Mouse (Mus musculus): ENCODE measurements at regions not wholly inside any gene's neighbourhood (a gene's known extent, or its start where the extent isn't known, plus 50 kb on each side); places are given as distances from the start of the nearest gene placed in this dataset.

DNA sequence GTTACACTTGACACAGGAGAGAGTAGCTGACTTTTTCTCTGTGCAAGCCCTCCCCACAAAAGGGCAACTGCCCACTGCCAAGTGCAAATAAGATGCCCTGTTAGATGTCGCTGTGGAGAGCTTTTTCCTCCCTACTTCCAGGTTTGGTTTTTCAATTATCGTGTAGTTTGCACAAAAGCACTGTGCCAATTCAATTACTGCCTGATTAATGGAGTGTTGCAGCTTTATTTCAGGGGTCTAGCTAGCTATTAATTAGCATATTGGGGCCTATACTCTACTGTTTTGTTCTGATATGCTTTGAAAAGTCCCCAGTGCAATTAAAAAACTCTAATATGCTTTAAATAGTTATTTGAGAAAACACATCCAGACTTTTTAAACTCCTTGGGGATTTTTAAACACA, 676.6 kb upstream of the Pou3f3 start:
- H3K4me2 ChIP-seq: no peak overlapping the region
- H3K36me3 ChIP-seq: no peaks in the 10 kb centered on the region
- WGBS: 66% methylated on average over 2 of the region's 2 CpGs
- no peaks in the 10 kb centered on the region for H3K9me3 ChIP-seq
- H3K4me1 ChIP-seq: no peaks in the 10 kb centered on the region
- no peaks in the 10 kb centered on the region for H3K27me3 ChIP-seq (replicated peaks)
- no peak overlapping the region for H3K27ac ChIP-seq (replicated peaks)
- H3K9ac ChIP-seq: no peak overlapping the region
- ATAC-seq (ENCODE audit: extremely low read depth, insufficient number of reproducible peaks, low FRiP score, low TSS enrichment): no peak
- no peak overlapping the region for H3K4me3 ChIP-seq

DNA sequence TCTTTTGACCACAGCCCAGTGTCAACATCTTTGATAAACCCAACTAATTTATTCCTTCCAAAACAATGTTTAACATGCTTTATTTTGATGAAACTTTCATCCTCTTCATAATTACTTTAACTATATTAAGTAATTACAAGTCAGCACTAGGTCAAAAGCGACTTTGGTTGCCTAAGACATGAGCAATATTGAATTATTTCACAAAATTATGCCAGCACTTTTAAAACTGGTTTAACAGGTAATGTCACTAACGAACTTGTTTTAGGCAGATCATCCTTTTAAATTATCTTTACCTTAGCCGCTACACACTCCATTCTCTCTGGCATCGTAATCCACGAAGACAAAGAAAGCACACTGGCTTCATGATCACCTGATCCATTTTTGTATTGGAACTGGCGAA, 669.8 kb upstream of the Pou3f3 start:
- 78% methylated on average over 6 of the region's 6 CpGs for WGBS
- no peak for ATAC-seq (ENCODE audit: extremely low read depth, insufficient number of reproducible peaks, low FRiP score, low TSS enrichment)
- Histone ChIP-seq H3K27ac (replicated peaks) (no peak overlapping the region), H3K4me3 (no peak overlapping the region), H3K9me3 (no peaks in the 10 kb centered on the region), H3K9ac (no peak overlapping the region), H3K27me3 (replicated peaks) (no peaks in the 10 kb centered on the region), H3K4me2 (no peak overlapping the region), H3K36me3 (no peaks in the 10 kb centered on the region), H3K4me1 (no peaks in the 10 kb centered on the region)

DNA sequence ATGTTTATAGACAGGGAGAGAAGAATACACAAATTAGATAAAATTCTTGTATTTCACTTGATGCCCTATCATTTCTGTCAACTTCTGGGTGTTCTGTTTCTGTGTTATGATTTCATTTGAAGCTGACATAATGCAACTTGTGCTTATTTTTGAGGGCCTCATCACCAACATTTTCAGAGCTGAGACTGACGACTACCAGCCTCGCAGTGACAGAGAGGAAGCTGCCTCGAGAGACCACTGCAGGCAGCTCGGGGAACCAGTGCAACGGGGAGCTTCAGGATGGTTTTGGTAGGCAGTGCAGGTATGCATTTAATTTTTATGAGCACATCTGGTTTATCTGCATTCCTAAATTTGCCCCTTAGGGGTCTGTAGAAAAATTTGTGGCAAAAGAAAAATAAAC, 669.1 kb upstream of the Pou3f3 start:
- H3K4me2 ChIP-seq: no peak overlapping the region
- no peak overlapping the region for H3K9ac ChIP-seq
- no peaks in the 10 kb centered on the region for H3K27me3 ChIP-seq (replicated peaks)
- H3K36me3 ChIP-seq: no peaks in the 10 kb centered on the region
- no peak overlapping the region for H3K4me3 ChIP-seq
- no peaks in the 10 kb centered on the region for H3K4me1 ChIP-seq
- no peaks in the 10 kb centered on the region for H3K9me3 ChIP-seq
- H3K27ac ChIP-seq (replicated peaks): no peak overlapping the region
- 36% methylated on average over 5 of the region's 5 CpGs for WGBS
- no peak for ATAC-seq (ENCODE audit: extremely low read depth, insufficient number of reproducible peaks, low FRiP score, low TSS enrichment)

DNA sequence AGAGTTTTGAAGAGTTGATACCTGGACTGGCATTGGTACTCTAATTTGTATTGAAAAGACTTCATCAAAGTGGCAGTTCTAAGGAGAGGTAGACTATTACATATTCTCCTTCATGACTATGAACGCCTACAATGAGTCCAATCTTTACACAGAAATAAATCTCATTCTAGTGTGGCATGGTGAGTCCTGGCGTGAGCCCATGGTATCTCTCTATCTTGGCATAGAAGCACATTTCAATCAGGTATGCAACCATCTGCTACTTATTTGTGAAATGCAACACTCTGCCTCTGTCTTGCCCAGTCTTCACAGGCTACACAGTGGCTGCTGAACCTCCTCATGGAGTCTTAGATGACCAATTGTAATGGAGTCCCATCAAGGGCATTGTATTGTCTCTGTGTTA, 661.8 kb upstream of the Pou3f3 start:
- Histone ChIP-seq H3K9ac (no peak overlapping the region), H3K4me2 (no peak overlapping the region), H3K4me1 (no peaks in the 10 kb centered on the region), H3K36me3 (no peaks in the 10 kb centered on the region), H3K9me3 (no peaks in the 10 kb centered on the region), H3K27ac (replicated peaks) (no peak overlapping the region), H3K27me3 (replicated peaks) (no peaks in the 10 kb centered on the region), H3K4me3 (no peak overlapping the region)
- WGBS: 68% methylated on average over 2 of the region's 2 CpGs
- no peak for ATAC-seq (ENCODE audit: extremely low read depth, insufficient number of reproducible peaks, low FRiP score, low TSS enrichment)

DNA sequence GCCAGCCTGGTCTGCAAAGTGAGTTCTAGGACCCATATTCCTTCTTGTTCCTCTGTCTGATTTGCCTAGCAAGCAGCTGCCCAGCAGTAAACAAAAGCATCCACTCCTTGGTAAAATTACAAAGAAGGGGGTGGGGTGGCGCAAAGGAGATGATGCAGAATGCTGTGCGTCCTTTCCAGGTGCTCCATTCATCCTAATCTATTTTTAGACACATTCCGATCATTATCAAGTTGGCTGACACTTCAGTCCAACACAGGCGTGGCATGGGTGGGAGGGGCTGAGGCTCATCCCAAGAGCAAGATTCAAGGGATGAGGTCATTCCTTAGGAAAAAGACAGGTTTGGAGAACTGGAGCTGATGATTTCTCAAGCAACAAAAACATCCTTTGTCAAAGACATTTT, 660.2 kb upstream of the Pou3f3 start:
- no peak for ATAC-seq (ENCODE audit: extremely low read depth, insufficient number of reproducible peaks, low FRiP score, low TSS enrichment)
- H3K4me1 ChIP-seq: no peaks in the 10 kb centered on the region
- WGBS: 60% methylated on average over 4 of the region's 4 CpGs

DNA sequence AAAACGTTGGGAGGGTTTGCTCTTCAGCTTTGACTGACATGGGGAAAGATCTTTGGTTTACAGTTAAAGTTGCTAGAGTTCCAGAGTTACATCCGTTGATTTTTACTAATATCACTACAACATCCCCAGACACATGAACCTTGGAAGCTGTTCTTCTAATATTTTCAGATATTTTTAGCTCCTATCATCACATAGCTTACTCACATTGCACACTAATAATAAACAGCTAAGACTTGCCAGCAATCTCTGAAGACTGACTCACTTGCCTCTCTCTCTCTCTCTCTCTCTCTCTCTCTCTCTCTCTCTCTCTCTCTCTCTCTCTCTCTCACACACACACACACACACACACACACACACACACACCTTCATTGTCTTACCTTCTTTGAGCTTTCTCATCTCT, 654.0 kb upstream of the Pou3f3 start:
- no peaks in the 10 kb centered on the region for H3K9me3 ChIP-seq
- no peak overlapping the region for H3K9ac ChIP-seq
- no peaks in the 10 kb centered on the region for H3K27me3 ChIP-seq (replicated peaks)
- no peaks in the 10 kb centered on the region for H3K4me1 ChIP-seq
- no peak overlapping the region for H3K27ac ChIP-seq (replicated peaks)
- WGBS: 48% methylated on average over 2 of the region's 2 CpGs
- H3K4me2 ChIP-seq: no peak overlapping the region
- H3K4me3 ChIP-seq: no peak overlapping the region
- H3K36me3 ChIP-seq: no peaks in the 10 kb centered on the region
- no peak for ATAC-seq (ENCODE audit: extremely low read depth, insufficient number of reproducible peaks, low FRiP score, low TSS enrichment)

More for the DNA sequence above, 660.2 kb upstream of the Pou3f3 start:
- no peak overlapping the region for H3K9ac ChIP-seq
- H3K4me2 ChIP-seq: no peak overlapping the region
- H3K36me3 ChIP-seq: no peaks in the 10 kb centered on the region
- H3K27me3 ChIP-seq (replicated peaks): no peaks in the 10 kb centered on the region
- H3K9me3 ChIP-seq: no peaks in the 10 kb centered on the region
- H3K4me3 ChIP-seq: no peak overlapping the region
- no peak overlapping the region for H3K27ac ChIP-seq (replicated peaks)

DNA sequence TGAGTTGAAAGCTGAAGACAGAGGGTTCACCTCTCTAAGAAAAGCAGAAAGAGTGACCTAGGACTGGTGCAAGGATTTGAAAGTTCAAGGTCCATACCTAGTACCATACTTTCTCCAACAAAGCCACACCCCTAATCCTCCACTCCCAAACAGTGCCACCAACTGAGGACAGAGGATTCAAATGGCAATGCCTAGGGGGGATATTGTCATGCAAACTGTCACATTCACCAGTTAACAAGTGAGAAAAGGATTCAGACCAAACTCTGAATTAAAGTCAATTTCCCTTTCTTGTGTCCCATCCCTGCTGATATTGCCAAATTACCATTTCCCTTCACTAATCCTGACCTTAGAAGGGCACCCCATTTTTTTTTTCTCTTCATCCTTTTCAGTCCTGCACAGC, 637.1 kb upstream of the Pou3f3 start:
- Histone ChIP-seq H3K9ac (no peak overlapping the region), H3K4me1 (no peaks in the 10 kb centered on the region), H3K27ac (replicated peaks) (no peak overlapping the region), H3K9me3 (no peaks in the 10 kb centered on the region), H3K27me3 (replicated peaks) (no peaks in the 10 kb centered on the region), H3K4me2 (no peak overlapping the region), H3K36me3 (no peaks in the 10 kb centered on the region), H3K4me3 (no peak overlapping the region)
- ATAC-seq (ENCODE audit: extremely low read depth, insufficient number of reproducible peaks, low FRiP score, low TSS enrichment): no peak

DNA sequence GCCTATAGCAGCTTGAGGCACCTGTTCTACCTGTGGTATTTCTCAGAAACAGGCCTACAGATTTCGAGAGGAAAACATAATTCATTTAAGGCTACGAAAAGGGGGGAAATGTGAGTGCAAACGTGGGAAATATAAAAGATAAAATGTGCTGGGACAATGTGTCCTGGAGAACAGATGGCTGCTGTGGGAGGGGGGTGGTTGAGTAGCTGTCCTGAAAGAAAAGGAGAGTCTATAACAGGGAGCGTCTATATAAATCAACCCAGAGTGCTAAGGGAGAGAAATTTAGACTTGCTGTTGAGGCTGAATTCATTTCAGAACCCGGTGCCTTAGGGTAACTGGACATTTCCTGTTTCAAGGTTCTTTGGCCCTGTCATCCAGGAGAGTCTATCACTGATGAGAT, 625.5 kb upstream of the Pou3f3 start:
- Histone ChIP-seq H3K4me1 (no peaks in the 10 kb centered on the region), H3K4me2 (no peak overlapping the region), H3K27ac (replicated peaks) (no peak overlapping the region), H3K9ac (no peak overlapping the region), H3K27me3 (replicated peaks) (no peaks in the 10 kb centered on the region), H3K9me3 (no peaks in the 10 kb centered on the region), H3K4me3 (no peak overlapping the region), H3K36me3 (no peaks in the 10 kb centered on the region)
- WGBS: 58% methylated on average over 5 of the region's 5 CpGs
- ATAC-seq (ENCODE audit: extremely low read depth, insufficient number of reproducible peaks, low FRiP score, low TSS enrichment): no peak

DNA sequence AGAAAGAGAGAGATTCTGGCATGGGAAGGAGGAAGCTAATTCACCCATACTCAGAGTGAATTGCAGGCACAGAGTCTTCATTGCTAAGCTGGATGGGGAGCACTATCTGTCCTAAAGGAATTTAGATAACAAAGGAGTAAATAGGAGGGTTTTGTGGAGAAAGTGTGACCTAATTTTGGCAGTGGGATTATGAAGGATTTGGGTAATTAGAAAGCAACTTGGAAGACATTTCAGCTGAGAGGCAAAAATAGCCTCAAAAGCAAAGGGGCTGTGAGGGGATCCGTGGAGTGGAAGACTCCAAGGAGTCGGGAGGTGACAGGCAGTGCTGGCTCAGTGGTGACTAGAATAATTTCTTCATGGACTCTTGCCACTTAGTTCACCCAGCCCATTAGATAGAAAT, 599.5 kb upstream of the Pou3f3 start:
- Histone ChIP-seq H3K36me3 (no peaks in the 10 kb centered on the region), H3K9ac (no peak overlapping the region), H3K4me3 (no peak overlapping the region), H3K27ac (replicated peaks) (no peak overlapping the region), H3K9me3 (no peaks in the 10 kb centered on the region), H3K27me3 (replicated peaks) (no peaks in the 10 kb centered on the region), H3K4me2 (no peak overlapping the region), H3K4me1 (no peaks in the 10 kb centered on the region)
- WGBS: 15% methylated on average over 2 of the region's 2 CpGs
- ATAC-seq (ENCODE audit: extremely low read depth, insufficient number of reproducible peaks, low FRiP score, low TSS enrichment): no peak

DNA sequence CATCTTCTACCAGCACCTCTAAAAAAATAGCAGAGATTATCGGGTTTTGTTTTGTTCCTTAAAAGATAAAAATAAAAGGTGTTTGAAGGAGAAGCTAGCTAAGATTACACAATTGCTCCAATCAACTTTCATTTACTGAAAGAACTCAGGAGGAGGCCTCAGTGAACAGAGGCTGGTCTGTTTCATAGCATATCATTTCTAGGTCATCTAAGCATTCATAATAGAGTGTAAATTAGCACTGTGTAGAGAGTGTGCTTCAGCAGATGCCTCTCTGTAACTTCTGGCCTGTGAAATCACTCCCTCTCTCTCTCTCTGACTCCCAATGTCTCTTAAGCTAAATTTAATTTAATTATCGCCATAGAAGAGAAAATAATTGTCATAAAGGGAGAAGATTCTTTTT, 597.0 kb upstream of the Pou3f3 start:
- H3K9me3 ChIP-seq: no peaks in the 10 kb centered on the region
- no peak overlapping the region for H3K4me2 ChIP-seq
- H3K4me3 ChIP-seq: no peak overlapping the region
- no peak for ATAC-seq (ENCODE audit: extremely low read depth, insufficient number of reproducible peaks, low FRiP score, low TSS enrichment)
- H3K27me3 ChIP-seq (replicated peaks): no peaks in the 10 kb centered on the region
- no peak overlapping the region for H3K9ac ChIP-seq
- no peak overlapping the region for H3K27ac ChIP-seq (replicated peaks)
- WGBS: 68% methylated on average over 2 of the region's 2 CpGs
- no peaks in the 10 kb centered on the region for H3K36me3 ChIP-seq
- H3K4me1 ChIP-seq: no peaks in the 10 kb centered on the region

DNA sequence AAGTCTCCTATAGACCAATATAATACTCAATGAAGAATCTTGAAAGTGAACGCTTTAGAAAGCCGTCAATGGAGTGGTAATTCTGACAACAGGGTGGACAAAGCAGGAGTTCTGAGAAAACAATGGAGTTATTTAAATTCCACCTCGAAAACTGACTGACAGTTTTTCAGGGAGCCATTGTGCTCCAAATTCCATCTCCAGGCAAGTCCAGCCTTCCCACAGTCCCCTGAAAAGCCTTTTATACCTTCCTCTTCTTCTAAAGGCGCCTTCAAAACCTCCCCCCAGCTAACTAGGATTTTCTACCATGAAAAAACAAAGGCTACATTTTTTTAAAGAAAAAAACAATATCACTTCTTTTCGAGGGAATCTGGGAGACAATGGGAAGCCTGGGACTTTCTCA, 588.0 kb upstream of the Pou3f3 start:
- WGBS: 63% methylated on average over 5 of the region's 5 CpGs
- no peaks in the 10 kb centered on the region for H3K27me3 ChIP-seq (replicated peaks)
- no peak overlapping the region for H3K9ac ChIP-seq
- no peak overlapping the region for H3K4me2 ChIP-seq
- ATAC-seq (ENCODE audit: extremely low read depth, insufficient number of reproducible peaks, low FRiP score, low TSS enrichment): no peak
- H3K4me3 ChIP-seq: no peak overlapping the region
- H3K4me1 ChIP-seq: no peaks in the 10 kb centered on the region
- H3K36me3 ChIP-seq: no peaks in the 10 kb centered on the region
- H3K27ac ChIP-seq (replicated peaks): no peak overlapping the region
- no peaks in the 10 kb centered on the region for H3K9me3 ChIP-seq

DNA sequence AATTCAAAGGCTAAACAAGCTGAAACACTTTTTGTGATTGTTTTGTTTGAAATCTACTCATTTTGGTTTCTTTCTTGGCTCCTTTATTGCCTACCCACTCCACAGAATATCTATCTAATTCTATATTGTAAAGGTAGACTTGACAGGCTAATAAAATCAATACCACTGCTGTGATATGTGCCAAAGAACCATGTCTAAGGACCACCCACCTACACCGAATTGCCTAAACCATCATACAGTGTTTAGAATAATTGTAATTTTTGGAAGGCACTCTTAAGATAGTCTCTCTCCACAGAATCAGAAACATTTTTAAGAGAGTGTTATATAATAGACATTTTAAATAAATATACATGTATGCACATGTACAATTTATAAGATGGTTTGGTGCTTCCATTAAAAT, 587.6 kb upstream of the Pou3f3 start:
- Histone ChIP-seq H3K4me3 (no peak overlapping the region), H3K9ac (no peak overlapping the region), H3K4me2 (no peak overlapping the region), H3K4me1 (no peaks in the 10 kb centered on the region), H3K36me3 (no peaks in the 10 kb centered on the region), H3K27ac (replicated peaks) (no peak overlapping the region), H3K9me3 (no peaks in the 10 kb centered on the region), H3K27me3 (replicated peaks) (no peaks in the 10 kb centered on the region)
- ATAC-seq (ENCODE audit: extremely low read depth, insufficient number of reproducible peaks, low FRiP score, low TSS enrichment): no peak
- WGBS: 84% methylated on average over 1 of the region's 1 CpGs
